Mouse (Mus musculus): ENCODE measurements around the gene Ankrd33b.

DNA sequence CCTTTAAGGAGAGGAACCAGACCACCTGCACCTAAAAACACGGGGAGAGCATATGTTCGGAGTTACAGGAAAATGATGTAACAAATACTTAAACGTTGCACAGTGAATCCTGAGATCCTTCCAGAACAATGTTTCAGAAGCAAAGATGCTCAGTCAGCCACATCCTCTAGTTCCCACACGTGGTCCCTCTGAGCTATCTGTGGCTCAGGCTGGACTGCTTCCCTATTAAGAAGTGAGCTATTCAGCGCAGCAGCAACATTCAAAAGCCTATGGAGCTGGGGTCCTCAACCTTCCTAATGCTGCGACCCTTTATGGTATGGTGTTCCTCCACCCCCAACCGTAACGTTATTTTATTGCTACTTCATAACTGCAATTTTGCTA, 3.6 kb downstream of the Ankrd33b start:
- TF ChIP-seq CTCF (conservative IDR thresholded peaks at IDR 0.05 in 1 of 2, IDR thresholded peaks at IDR 0.05 in 1 of 2; ENCODE audit: low read depth in 2 of 2, low read length in 2 of 2) (no peak), EP300 (IDR thresholded peaks at IDR 0.05; ENCODE audit: low read length) (no peak), POLR2A (IDR thresholded peaks at IDR 0.05; ENCODE audit: low read depth, low read length) (no peak), IRF4 (IDR thresholded peaks at IDR 0.05; ENCODE audit: low read depth, low read length) (no peak), ELF1 (IDR thresholded peaks at IDR 0.05; ENCODE audit: low read depth, low read length) (no peak), CHD2 (IDR thresholded peaks at IDR 0.05; ENCODE audit: low read length) (no peak), USF1 (IDR thresholded peaks at IDR 0.05; ENCODE audit: low read depth, low read length) (no peak), PAX5 (IDR thresholded peaks at IDR 0.05; ENCODE audit: low read length) (no peak), RCOR1 (conservative IDR thresholded peaks at IDR 0.05; ENCODE audit: low read depth, low read length) (no peak)
